Comparison of ENCODE assay signal across 21 mouse cellular contexts in genomic region chr12:76891160-76891559, GRCm38 (mm10).
A peak's percentile ranks its signal among the peaks of the same experiment; 100 is the strongest.
DNase-seq lines count a peak whose midpoint lies in the region; ATAC-seq lines count a peak whose summit lies in the region.
"Had no signal": no experiment of that assay in that cellular context is flagged by ENCODE, and none has a peak within 500 bp of the region (broad histone marks: within the 10 kb centered on the region; RNA-seq: fewer than 3 reads in every experiment).

No protein-coding gene starts in this region.

- H3K27ac ChIP-seq in hindbrain, embryonic 13.5 days: no peak overlapping the region
- no peak overlapping the region for H3K27ac ChIP-seq in hindbrain, embryonic 11.5 days (ENCODE audit: low read depth, low read length)
- no peak overlapping the region for H3K27ac ChIP-seq in kidney, embryonic 16.5 days (ENCODE audit: low read length)
- H3K27ac ChIP-seq in neural tube, embryonic 14.5 days (ENCODE audit: low read depth, low read length): no peak overlapping the region
- H3K27ac ChIP-seq: embryonic facial prominence, embryonic 15.5 days; forebrain, embryonic 10.5 days; heart, embryonic 10.5 days; hindbrain, embryonic 15.5 days had no signal

- ATAC-seq in hindbrain, embryonic 13.5 days (ENCODE audit: low FRiP score): 0 out of 2 replicates have a peak, but pooled peaks have one; percentile 39
- ATAC-seq in hindbrain, embryonic 11.5 days (ENCODE audit: low FRiP score): no peak
- ATAC-seq in kidney, embryonic 16.5 days (ENCODE audit: low FRiP score, low TSS enrichment): peak; percentile 74; the same call in 1 of the 2 replicates
- ATAC-seq in neural tube, embryonic 14.5 days (ENCODE audit: low read depth): 0 out of 2 replicates have a peak, but pooled peaks have one; percentile 41
- ATAC-seq: forebrain, embryonic 14.5 days; inflammation-experienced regulatory T-cells, adult 6 months had no signal

- no peak overlapping the region for H3K4me3 ChIP-seq in hindbrain, embryonic 13.5 days
- no peak overlapping the region for H3K4me3 ChIP-seq in hindbrain, embryonic 11.5 days (ENCODE audit: low read depth, low read length)
- H3K4me3 ChIP-seq in kidney, embryonic 16.5 days (ENCODE audit: low read length): no peak overlapping the region
- no peak overlapping the region for H3K4me3 ChIP-seq in neural tube, embryonic 14.5 days (ENCODE audit: low read depth, low read length)
- H3K4me3 ChIP-seq: embryonic facial prominence, embryonic 15.5 days; erythroblast, embryonic 14.5 days; forebrain, embryonic 10.5 days; heart, embryonic 10.5 days; hindbrain, embryonic 15.5 days had no signal

- no peaks in the 10 kb centered on the region for H3K27me3 ChIP-seq in hindbrain, embryonic 13.5 days
- no peaks in the 10 kb centered on the region for H3K27me3 ChIP-seq in hindbrain, embryonic 11.5 days (ENCODE audit: control insufficient read depth, insufficient read depth, low read length)
- no peaks in the 10 kb centered on the region for H3K27me3 ChIP-seq in kidney, embryonic 16.5 days (ENCODE audit: insufficient read depth, low read length)
- H3K27me3 ChIP-seq in neural tube, embryonic 14.5 days (ENCODE audit: control insufficient read depth, insufficient read depth, low read length): no peaks in the 10 kb centered on the region
- H3K27me3 ChIP-seq: embryonic facial prominence, embryonic 15.5 days; hindbrain, embryonic 15.5 days had no signal

- peaks cover 10% of the 10 kb centered on the region for H3K4me1 ChIP-seq in hindbrain, embryonic 13.5 days (replicated peaks)
- no peaks in the 10 kb centered on the region for H3K4me1 ChIP-seq in hindbrain, embryonic 11.5 days (replicated peaks; ENCODE audit: control insufficient read depth, insufficient read depth, low read length)
- H3K4me1 ChIP-seq in kidney, embryonic 16.5 days (ENCODE audit: insufficient read depth, low read length): no peaks in the 10 kb centered on the region
- H3K4me1 ChIP-seq in neural tube, embryonic 14.5 days (ENCODE audit: control insufficient read depth, insufficient read depth, low read length): no peaks in the 10 kb centered on the region
- H3K4me1 ChIP-seq: hindbrain, embryonic 15.5 days had no signal

- peaks cover 16% of the 10 kb centered on the region for H3K36me3 ChIP-seq in hindbrain, embryonic 13.5 days
- no peaks in the 10 kb centered on the region for H3K36me3 ChIP-seq in hindbrain, embryonic 11.5 days (ENCODE audit: control insufficient read depth, insufficient read depth, low read length)
- H3K36me3 ChIP-seq in kidney, embryonic 16.5 days (ENCODE audit: insufficient read depth, low read length): peaks cover 10% of the 10 kb centered on the region; the same call in 1 of the 2 replicates
- no peaks in the 10 kb centered on the region; the same call in 1 of the 2 replicates for H3K36me3 ChIP-seq in neural tube, embryonic 14.5 days (ENCODE audit: control insufficient read depth, insufficient read depth, low read length)

- WGBS in hindbrain, embryonic 13.5 days: 38% methylated on average over 3 of the region's 3 CpGs
- WGBS in hindbrain, embryonic 11.5 days: 63% methylated on average over 3 of the region's 3 CpGs
- 49% methylated on average over 3 of the region's 3 CpGs for WGBS in kidney, embryonic 16.5 days
- WGBS in neural tube, embryonic 14.5 days: 57% methylated on average over 3 of the region's 3 CpGs

- no peaks in the 10 kb centered on the region for H3K9me3 ChIP-seq in hindbrain, embryonic 13.5 days
- no peaks in the 10 kb centered on the region for H3K9me3 ChIP-seq in hindbrain, embryonic 11.5 days (ENCODE audit: control insufficient read depth, low read length)
- H3K9me3 ChIP-seq in kidney, embryonic 16.5 days (ENCODE audit: low read length): no peaks in the 10 kb centered on the region
- H3K9me3 ChIP-seq in neural tube, embryonic 14.5 days (ENCODE audit: control insufficient read depth, low read length): no peaks in the 10 kb centered on the region
- H3K9me3 ChIP-seq: embryonic facial prominence, embryonic 15.5 days; forebrain, embryonic 10.5 days; heart, embryonic 10.5 days; hindbrain, embryonic 15.5 days had no signal

- DNase-seq in hindbrain, embryonic 11.5 days (ENCODE audit: low spot score): no peak
- no peak for DNase-seq in kidney, postnatal 10 days
- no peak for DNase-seq in neural tube, embryonic 10.5 days (ENCODE audit: extremely low spot score, low spot score)
- DNase-seq: adrenal gland, adult 8-10 months; adrenal gland, postnatal 36 days; cerebellum, adult 11 months; cerebellum, adult 8-10 months; cerebellum, postnatal 14 days; embryo, embryonic 11 days; gastrocnemius, postnatal 10 days; heart, adult 18-20 months had no signal

- no peak overlapping the region for H3K9ac ChIP-seq in hindbrain, embryonic 13.5 days
- H3K9ac ChIP-seq in hindbrain, embryonic 11.5 days (ENCODE audit: low read depth, low read length): no peak overlapping the region
- no peak overlapping the region for H3K9ac ChIP-seq in kidney, embryonic 16.5 days (replicated peaks; ENCODE audit: low read length)
- H3K9ac ChIP-seq in neural tube, embryonic 14.5 days (replicated peaks; ENCODE audit: low read depth, low read length): no peak overlapping the region
- H3K9ac ChIP-seq: embryonic facial prominence, embryonic 15.5 days; hindbrain, embryonic 15.5 days had no signal

- H3K4me2 ChIP-seq in hindbrain, embryonic 13.5 days: no peak overlapping the region
- H3K4me2 ChIP-seq in hindbrain, embryonic 11.5 days (replicated peaks; ENCODE audit: low read depth, low read length): no peak overlapping the region
- no peak overlapping the region for H3K4me2 ChIP-seq in kidney, embryonic 16.5 days (replicated peaks; ENCODE audit: low read depth, low read length)
- H3K4me2 ChIP-seq in neural tube, embryonic 14.5 days (ENCODE audit: low read depth, low read length): no peak overlapping the region
- H3K4me2 ChIP-seq: embryonic facial prominence, embryonic 15.5 days; hindbrain, embryonic 15.5 days had no signal
